Mouse (Mus musculus) lung, embryonic 16.5 days (tissue): ENCODE measurements around the gene Gm49673. TPM values are rescaled to one million over a fixed set of nuclear protein-coding genes. Genes with fewer than 3 reads are reported as not detected.
"Not testable (repeated sequence)": the region's sequence is repeated elsewhere in the genome, so short reads cannot be mapped to it uniquely, and the experiment has no call there.

Source experiments
- ATAC-seq: fragments of 200-750 bp; cut with Nextera tagmentation; 2 replicates; pipeline ENCODE4 v1.8.0; 2017; ENCODE audit warnings: low read depth, mild to moderate bottlenecking, moderate library complexity
- H3K27ac ChIP-seq: fragments of 300-500 bp; sonication (generic); 2 replicates; pipeline ENCODE4 v1.5.1; 2014; ENCODE audit warnings: mild to moderate bottlenecking, control low read depth, low read length
- H3K27me3 ChIP-seq: fragments of 300-500 bp; sonication (generic); 2 replicates; pipeline ENCODE4 v1.6.1; 2014; ENCODE audit warnings: low read depth, low read length, mixed read lengths; ENCODE audit not compliant: control insufficient read depth, insufficient read depth
- H3K36me3 ChIP-seq: fragments of 300-500 bp; sonication (generic); 2 replicates; pipeline ENCODE4 v1.6.1; 2014; ENCODE audit warnings: low read length; ENCODE audit not compliant: control insufficient read depth, insufficient read depth
- H3K4me1 ChIP-seq: fragments of 300-500 bp; sonication (generic); replicated peaks from 2 replicates; pipeline ENCODE4 v1.6.1; 2014; ENCODE audit warnings: low read length, mixed read lengths; ENCODE audit not compliant: control insufficient read depth, insufficient read depth
- H3K4me2 ChIP-seq: fragments of 300-500 bp; sonication (generic); 2 replicates; pipeline ENCODE4 v1.6.1; 2014; ENCODE audit warnings: low read depth, low read length, control low read depth
- H3K4me3 ChIP-seq: fragments of 300-500 bp; sonication (generic); 2 replicates; pipeline ENCODE4 v1.5.1; 2014; ENCODE audit warnings: mild to moderate bottlenecking, low read length, control low read depth
- H3K9ac ChIP-seq: fragments of 300-500 bp; sonication (generic); 2 replicates; pipeline ENCODE4 v1.6.1; 2014; ENCODE audit warnings: low read length, control low read depth
- H3K9me3 ChIP-seq: fragments of 300-500 bp; sonication (generic); 2 replicates; pipeline ENCODE4 v1.6.1; 2016; ENCODE audit warnings: low read length; ENCODE audit not compliant: control insufficient read depth
- WGBS: fragments of 180-500 bp; shearing (Covaris S2); extraction: QIAGEN DNeasy Blood & Tissue Kit; methylation state at CpG from one replicate; pipeline ENCODE4 v1.1.7; 2014; 5-methylcytosine and 5-hydroxymethylcytosine counted together
- polyA plus RNA-seq: library from polyadenylated mRNA; unstranded; fragments of >200 nt; fragmentation: Nextera tagmentation; extraction: Ambion mirVana; gene quantifications from 2 replicates; pipeline ENCODE4 v1.2.1, GENCODE M21; 2015

Gene Gm49673
- 0.24 TPM in 1 of 2 replicates, not detected in the other for polyA plus RNA-seq

DNA sequence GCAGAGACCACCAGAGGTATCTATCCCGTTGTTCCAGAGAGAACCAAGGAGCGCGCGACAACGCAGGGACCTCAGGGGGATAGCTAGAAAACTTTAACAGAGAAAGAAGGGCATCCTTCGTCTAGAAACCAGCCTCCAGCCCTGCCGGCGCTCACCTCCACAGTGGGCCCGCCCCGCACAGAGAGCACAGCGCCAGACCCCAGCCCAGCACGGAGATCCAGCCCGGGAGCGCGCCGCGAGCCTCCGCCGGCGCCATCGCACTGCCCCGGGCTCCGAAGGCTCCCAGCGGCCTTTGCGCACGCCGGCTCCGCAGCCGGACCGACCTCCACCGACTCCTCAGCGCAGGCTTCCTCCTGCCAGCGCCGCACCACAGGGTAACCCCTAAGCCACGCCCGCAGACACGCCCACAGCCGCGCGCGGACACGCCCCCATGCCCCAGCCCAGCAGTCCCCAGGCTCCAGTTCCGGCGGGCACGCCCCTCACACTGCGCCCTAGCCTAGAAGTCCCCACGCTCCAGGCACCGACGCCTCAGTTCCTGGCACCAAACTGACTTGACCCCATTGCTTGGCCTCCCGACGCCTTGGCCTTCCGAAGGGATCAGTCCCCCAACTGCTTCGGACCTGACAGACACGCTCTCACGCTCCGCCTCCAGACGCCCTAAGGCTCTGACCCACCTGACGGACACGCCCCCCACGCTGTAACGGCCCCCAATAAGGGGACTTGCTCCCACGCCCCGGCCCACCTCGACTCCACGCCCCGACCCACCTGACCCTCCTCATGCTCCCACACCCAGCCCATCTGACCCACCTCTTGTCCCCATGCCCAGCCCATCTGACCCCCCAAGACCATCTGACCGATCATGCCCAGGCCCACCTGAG is at the start of gene Gm49673, which contains the start of gene Rnaset2a:
Gene Gm49673, minus strand, starts transcription at position 350 of the 878 bp plus-strand sequence.
Gene Rnaset2a, minus strand, starts transcription at position 659 of the 878 bp plus-strand sequence.
- 0% methylated on average over 32 of the region's 67 CpGs for WGBS
- H3K36me3 ChIP-seq, H3K9me3 ChIP-seq, H3K27ac ChIP-seq, H3K27me3 ChIP-seq, H3K4me1 ChIP-seq: not testable (repeated sequence)
- peak within 1 kb of the TSS; percentile 68 for H3K9ac ChIP-seq
- peak within 1 kb of the TSS; percentile 61 for H3K4me3 ChIP-seq
- peak; percentile 98 for ATAC-seq
- peak within 1 kb of the TSS; percentile 51 for H3K4me2 ChIP-seq

- H3K4me2 ChIP-seq: no peak overlapping the region
- no peaks in the 10 kb centered on the region for H3K9me3 ChIP-seq
- ATAC-seq: no peak
- peaks cover 14% of the 10 kb centered on the region for H3K36me3 ChIP-seq
- 83% methylated on average over 8 of the region's 8 CpGs for whole genome bisulfite sequencing
- no peak overlapping the region for H3K9ac ChIP-seq
- no peak overlapping the region for H3K27ac ChIP-seq
- no peaks in the 10 kb centered on the region for H3K27me3 ChIP-seq
- H3K4me1 ChIP-seq: no peaks in the 10 kb centered on the region
- H3K4me3 ChIP-seq: no peak overlapping the region
Observed at GRCm38 (mm10) chr17:8195685-8196376, 48.2 kb upstream of the Gm49673 start.

DNA sequence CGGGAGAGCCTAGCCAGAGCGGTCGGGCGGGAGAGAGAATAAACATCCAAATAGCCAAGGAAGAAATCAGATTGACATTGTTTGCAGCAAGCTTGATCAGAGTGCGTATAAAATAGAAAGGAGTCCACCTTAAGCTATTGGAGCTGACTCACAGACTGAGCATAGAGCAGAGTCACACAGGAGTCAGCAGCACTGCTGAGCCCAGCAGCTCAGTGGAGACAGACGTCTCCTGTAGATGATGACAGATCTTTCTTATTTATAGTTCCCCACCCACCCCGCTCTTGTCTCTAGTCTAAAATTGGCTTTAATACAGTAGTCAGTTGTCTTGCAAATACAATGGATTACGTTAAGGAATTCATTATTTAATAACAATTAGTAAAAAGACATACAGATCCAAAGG is 46.1 kb upstream of the Gm49673 start:
- ATAC-seq: no peak
- H3K27ac ChIP-seq: no peak overlapping the region
- WGBS: 78% methylated on average over 8 of the region's 8 CpGs

GRCm38 (mm10) chr17:8184217-8184616 is 36.6 kb upstream of the Gm49673 start:
- peaks cover 27% of the 10 kb centered on the region for H3K36me3 ChIP-seq
- WGBS: 59% methylated on average over 7 of the region's 7 CpGs
- H3K27ac ChIP-seq: no peak overlapping the region
- no peak overlapping the region for H3K4me3 ChIP-seq
- no peaks in the 10 kb centered on the region for H3K9me3 ChIP-seq
- no peaks in the 10 kb centered on the region for H3K27me3 ChIP-seq
- H3K4me2 ChIP-seq: no peak overlapping the region
- ATAC-seq: no peak
- H3K4me1 ChIP-seq: no peaks in the 10 kb centered on the region
- no peak overlapping the region for H3K9ac ChIP-seq

More for the DNA sequence above, 46.1 kb upstream of the Gm49673 start:
- Histone ChIP-seq H3K4me2 (no peak overlapping the region), H3K4me3 (no peak overlapping the region), H3K4me1 (no peaks in the 10 kb centered on the region), H3K9ac (no peak overlapping the region), H3K27me3 (no peaks in the 10 kb centered on the region), H3K9me3 (no peaks in the 10 kb centered on the region), H3K36me3 (peaks cover 21% of the 10 kb centered on the region)

GRCm38 (mm10) chr17:8183815-8184214 is 36.2 kb upstream of the Gm49673 start:
- Histone ChIP-seq H3K9me3 (no peaks in the 10 kb centered on the region), H3K27me3 (no peaks in the 10 kb centered on the region), H3K4me3 (no peak overlapping the region), H3K4me2 (no peak overlapping the region), H3K4me1 (no peaks in the 10 kb centered on the region), H3K9ac (no peak overlapping the region), H3K27ac (no peak overlapping the region), H3K36me3 (peaks cover 25% of the 10 kb centered on the region)
- 76% methylated on average over 5 of the region's 5 CpGs for WGBS
- no peak for ATAC-seq

DNA sequence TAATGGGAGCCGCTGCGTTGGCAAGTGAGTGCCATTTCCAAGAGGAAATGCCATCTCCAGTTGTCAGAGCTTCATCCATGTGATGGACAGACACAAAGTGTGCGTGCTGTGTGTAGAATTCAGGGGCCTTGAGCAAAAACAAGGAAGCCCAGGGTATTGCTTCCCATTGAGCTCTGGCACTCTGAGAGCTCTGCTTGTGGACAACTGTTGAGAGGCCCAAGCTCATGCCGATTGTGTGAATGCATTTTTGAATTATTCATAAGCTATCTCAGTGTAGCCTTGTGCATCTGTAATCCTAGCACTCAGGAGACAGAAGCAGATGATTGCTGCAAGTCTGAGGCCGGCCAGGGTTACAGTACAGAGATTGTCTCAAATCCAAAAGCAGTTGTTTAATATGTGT is 29.5 kb upstream of the Gm49673 start:
- Histone ChIP-seq H3K9me3 (no peaks in the 10 kb centered on the region), H3K4me1 (no peaks in the 10 kb centered on the region), H3K4me3 (no peak overlapping the region), H3K27me3 (no peaks in the 10 kb centered on the region), H3K27ac (no peak overlapping the region), H3K36me3 (peaks cover 24% of the 10 kb centered on the region), H3K4me2 (no peak overlapping the region), H3K9ac (no peak overlapping the region)
- WGBS: 95% methylated on average over 5 of the region's 5 CpGs
- ATAC-seq: no peak

GRCm38 (mm10) chr17:8171081-8171480 is 23.5 kb upstream of the Gm49673 start:
- H3K27ac ChIP-seq: no peak overlapping the region
- peaks cover 38% of the 10 kb centered on the region for H3K36me3 ChIP-seq
- no peaks in the 10 kb centered on the region for H3K27me3 ChIP-seq
- H3K4me3 ChIP-seq: no peak overlapping the region
- no peaks in the 10 kb centered on the region for H3K4me1 ChIP-seq
- H3K4me2 ChIP-seq: no peak overlapping the region
- H3K9ac ChIP-seq: no peak overlapping the region
- no peaks in the 10 kb centered on the region for H3K9me3 ChIP-seq
- ATAC-seq: no peak
- WGBS: 43% methylated on average over 4 of the region's 4 CpGs

DNA sequence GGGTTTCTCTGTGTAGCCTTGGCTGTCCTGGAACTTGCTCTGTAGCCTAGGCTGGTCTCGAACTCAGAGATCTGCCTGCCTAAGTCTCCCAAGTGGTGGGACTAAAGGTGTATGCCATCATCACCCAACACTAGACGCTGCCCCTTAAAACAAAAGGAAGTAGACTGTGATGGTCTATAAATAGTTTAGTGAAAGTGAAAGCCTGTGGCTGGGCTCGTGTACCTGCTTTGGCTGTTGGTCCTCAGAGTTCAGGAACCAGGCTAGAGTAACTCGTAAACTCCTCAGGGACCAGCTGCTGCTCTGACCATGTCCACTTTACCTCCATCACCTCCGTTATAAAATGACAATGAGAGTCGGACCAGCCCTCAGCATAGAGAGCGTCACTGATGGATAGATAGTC is 22.7 kb upstream of the Gm49673 start:
- Histone ChIP-seq H3K9ac (no peak overlapping the region), H3K9me3 (no peaks in the 10 kb centered on the region), H3K4me1 (no peaks in the 10 kb centered on the region), H3K27ac (no peak overlapping the region), H3K4me2 (no peak overlapping the region), H3K4me3 (no peak overlapping the region), H3K27me3 (no peaks in the 10 kb centered on the region), H3K36me3 (peaks cover 38% of the 10 kb centered on the region)
- ATAC-seq: no peak
- 88% methylated on average over 7 of the region's 7 CpGs for WGBS

DNA sequence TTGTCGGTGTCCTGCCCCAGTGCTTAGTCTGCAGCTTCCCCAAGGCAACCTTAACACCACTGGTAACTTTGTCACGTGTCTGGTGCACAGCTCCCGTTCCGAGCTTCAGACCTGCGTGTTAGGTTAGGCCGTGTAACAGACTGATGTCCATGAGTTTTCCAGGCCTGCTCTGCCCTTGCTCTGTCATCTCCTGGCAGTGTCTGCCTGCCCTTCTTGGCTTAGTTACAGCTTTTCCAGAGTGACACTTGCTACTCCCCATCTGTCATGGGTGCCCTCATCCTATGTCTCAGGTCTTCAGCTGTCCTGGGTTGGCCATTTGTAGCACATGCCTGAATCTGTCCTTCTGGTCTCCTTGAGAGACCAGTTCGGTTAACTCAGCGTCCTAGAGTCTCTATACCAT is 19.8 kb upstream of the Gm49673 start:
- H3K4me2 ChIP-seq, H3K27ac ChIP-seq, H3K9me3 ChIP-seq, H3K27me3 ChIP-seq, H3K4me1 ChIP-seq, ATAC-seq, H3K9ac ChIP-seq, H3K4me3 ChIP-seq: not testable (repeated sequence)
- 84% methylated on average over 6 of the region's 8 CpGs for WGBS
- peaks cover 23% of the 10 kb centered on the region for H3K36me3 ChIP-seq
